Mouse (Mus musculus) stomach, embryonic 15.5 days (tissue): ENCODE results near the gene Ftsj3. TPM values are rescaled to one million over a fixed set of nuclear protein-coding genes. Genes with fewer than 3 reads are reported as not detected.

Source experiments
- ATAC-seq: fragments of 200-750 bp; cut with Nextera tagmentation; 2 replicates; pipeline ENCODE4 v1.8.0; 2017; ENCODE audit warnings: low read depth, moderate number of reproducible peaks, moderate TSS enrichment; ENCODE audit not compliant: insufficient read depth, low FRiP score
- H3K27ac ChIP-seq: fragments of 300-500 bp; sonication (generic); 2 replicates; pipeline ENCODE4 v1.5.1; 2015; ENCODE audit warnings: mild to moderate bottlenecking, inconsistent platforms
- H3K27me3 ChIP-seq: fragments of 300-500 bp; sonication (generic); replicated peaks from 2 replicates; pipeline ENCODE4 v1.6.1; 2015; ENCODE audit warnings: inconsistent platforms
- H3K36me3 ChIP-seq: fragments of 300-500 bp; sonication (generic); 2 replicates; pipeline ENCODE4 v1.6.1; 2015; ENCODE audit warnings: inconsistent platforms
- H3K4me1 ChIP-seq: fragments of 300-500 bp; sonication (generic); 2 replicates; pipeline ENCODE4 v1.6.1; 2015; ENCODE audit warnings: inconsistent platforms
- H3K4me2 ChIP-seq: fragments of 300-500 bp; sonication (generic); 2 replicates; pipeline ENCODE4 v1.6.1; 2015; ENCODE audit warnings: mild to moderate bottlenecking, inconsistent platforms
- H3K4me3 ChIP-seq: fragments of 300-500 bp; sonication (generic); replicated peaks from 2 replicates; pipeline ENCODE4 v1.5.1; 2015; ENCODE audit warnings: inconsistent platforms
- H3K9ac ChIP-seq: fragments of 300-500 bp; sonication (generic); 2 replicates; pipeline ENCODE4 v1.6.1; 2015; ENCODE audit warnings: inconsistent platforms
- H3K9me3 ChIP-seq: fragments of 300-500 bp; sonication (generic); 2 replicates; pipeline ENCODE4 v1.6.1; 2016; ENCODE audit warnings: inconsistent platforms
- WGBS: fragments of 180-500 bp; shearing (Covaris S2); methylation state at CpG from one replicate; pipeline ENCODE4 v1.1.7; 2015; 5-methylcytosine and 5-hydroxymethylcytosine counted together
- polyA plus RNA-seq: library from polyadenylated mRNA; unstranded; fragments of >200 nt; fragmentation: Nextera tagmentation; extraction: Ambion mirVana; gene quantifications from 2 replicates; pipeline ENCODE4 v1.2.1, GENCODE M21; 2015

Ftsj3 gene
- polyA plus RNA-seq, 1 experiment from 2014 or later: 49.7 TPM

DNA sequence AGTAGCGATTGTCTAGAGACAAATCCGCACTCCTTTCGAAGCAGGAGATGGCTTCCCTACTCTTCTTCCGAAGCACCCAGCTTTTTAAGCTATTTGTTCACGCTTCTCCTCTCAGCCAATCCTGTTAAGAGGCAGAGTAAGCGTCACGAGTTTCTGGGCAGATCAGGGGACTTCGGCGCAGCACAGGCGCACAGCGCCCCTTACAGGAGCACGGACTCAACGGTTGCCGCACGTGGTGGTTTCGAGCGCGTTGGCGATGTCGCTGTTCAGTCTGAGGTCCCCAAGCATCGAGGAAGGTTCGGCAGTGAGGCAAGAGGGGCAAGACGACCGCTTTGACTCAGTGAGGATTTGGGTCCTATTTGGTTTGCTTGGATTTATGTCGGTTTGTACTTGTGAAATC, 20.6 kb upstream of the Ftsj3 start, which contains the start of gene Tcam1:
TSS of gene Tcam1 (plus strand) at position 219 of the 400 bp plus-strand sequence.
- no peaks in the 10 kb centered on the region for H3K27me3 ChIP-seq
- H3K4me3 ChIP-seq: peak within 1 kb of the TSS; percentile 21; the same call in 1 of the 2 replicates
- no peaks in the 10 kb centered on the region for H3K9me3 ChIP-seq
- ATAC-seq: peak; percentile 36; the same call in 1 of the 2 replicates
- peak within 1 kb of the TSS; percentile 54 for H3K4me2 ChIP-seq
- H3K27ac ChIP-seq: peak within 1 kb of the TSS; percentile 94
- no peaks in the 10 kb centered on the region for H3K36me3 ChIP-seq
- WGBS: 4% methylated on average over 25 of the region's 25 CpGs
- 0 out of 2 replicates have a peak within 1 kb of the TSS, but pooled peaks have one; percentile 29 for H3K9ac ChIP-seq
- H3K4me1 ChIP-seq: peaks cover 24% of the 10 kb centered on the region

DNA sequence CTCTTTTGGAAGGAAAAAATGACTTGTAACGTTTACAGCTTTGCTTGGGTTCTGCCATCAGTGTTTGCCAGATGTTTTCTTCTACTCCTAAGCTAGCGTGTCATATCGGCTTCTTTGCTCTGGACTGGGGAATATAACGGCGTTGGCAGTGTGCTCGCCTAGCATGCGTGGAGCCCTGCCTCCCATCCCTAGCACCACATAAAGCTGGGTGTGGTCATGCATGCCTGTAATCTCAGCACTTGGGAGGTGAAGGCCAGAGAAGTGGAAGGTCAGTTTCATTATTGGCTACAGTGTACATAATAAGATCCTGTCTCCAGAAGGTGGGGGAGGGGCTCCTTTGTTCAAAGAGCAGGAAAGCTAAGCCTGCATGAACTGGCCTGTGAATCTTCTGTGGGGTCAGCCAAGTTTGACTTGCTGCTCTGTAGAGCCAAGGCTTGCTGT, 19.1 kb upstream of the Ftsj3 start:
- H3K9me3 ChIP-seq: no peaks in the 10 kb centered on the region
- H3K27ac ChIP-seq: peak overlapping the region; percentile 94
- H3K27me3 ChIP-seq: no peaks in the 10 kb centered on the region
- 41% methylated on average over 7 of the region's 7 CpGs for whole genome bisulfite sequencing
- no peak for ATAC-seq
- H3K4me3 ChIP-seq: no peak overlapping the region
- H3K4me2 ChIP-seq: 0 out of 2 replicates have a peak overlapping the region, but pooled peaks have one; percentile 12
- H3K36me3 ChIP-seq: 0 out of 2 replicates have a peak, but pooled peaks cover 4% of the 10 kb centered on the region
- peaks cover 37% of the 10 kb centered on the region for H3K4me1 ChIP-seq
- H3K9ac ChIP-seq: no peak overlapping the region

DNA sequence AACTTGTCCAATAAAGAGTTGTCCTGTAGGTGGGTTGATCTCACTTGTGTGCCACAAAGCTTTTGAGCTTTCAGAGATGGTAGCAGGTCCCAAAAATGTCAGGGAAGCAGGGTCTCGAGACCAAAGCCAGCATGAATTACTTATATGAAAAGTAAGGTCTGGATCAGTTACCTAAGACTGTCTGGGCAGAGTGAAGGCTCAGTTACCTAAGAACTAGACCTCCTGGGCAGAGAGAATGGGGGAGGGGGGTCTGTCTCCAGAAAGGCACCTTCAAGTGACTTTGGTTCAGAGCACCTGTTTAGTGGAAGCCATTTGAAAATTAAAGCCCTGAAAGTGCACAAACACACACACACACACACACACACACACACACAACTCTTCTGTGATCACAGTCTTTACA, 18.5 kb upstream of the Ftsj3 start:
- Histone ChIP-seq H3K27me3 (no peaks in the 10 kb centered on the region), H3K36me3 (0 out of 2 replicates have a peak, but pooled peaks cover 4% of the 10 kb centered on the region), H3K4me3 (no peak overlapping the region), H3K9me3 (no peaks in the 10 kb centered on the region), H3K4me1 (peaks cover 40% of the 10 kb centered on the region), H3K4me2 (no peak overlapping the region), H3K9ac (no peak overlapping the region), H3K27ac (peak overlapping the region; percentile 94)
- WGBS: 69% methylated on average over 1 of the region's 1 CpGs
- ATAC-seq: no peak

DNA sequence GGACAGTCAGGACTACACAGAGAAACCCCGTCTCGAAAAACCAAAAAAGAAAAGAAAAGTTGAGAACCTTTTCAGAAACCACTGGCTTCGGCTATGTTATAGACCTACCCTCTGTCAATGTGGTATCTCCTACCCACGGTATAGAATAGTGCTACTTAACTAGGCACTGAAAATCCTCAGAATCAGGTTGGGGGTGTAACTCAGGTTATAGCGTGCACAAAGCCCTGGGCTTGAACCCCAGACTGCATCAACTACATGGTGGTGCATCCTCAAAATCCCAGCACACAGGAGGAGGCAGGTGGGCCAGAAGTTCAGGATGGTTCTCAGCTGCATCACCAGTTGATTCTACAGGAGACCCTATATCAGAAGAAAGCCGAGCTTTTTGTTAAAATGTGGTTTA, 17.9 kb upstream of the Ftsj3 start:
- 96% methylated on average over 6 of the region's 6 CpGs for WGBS
- H3K4me1 ChIP-seq: peaks cover 46% of the 10 kb centered on the region
- H3K27ac ChIP-seq: peak overlapping the region; percentile 94
- peak overlapping the region; percentile 83 for H3K4me3 ChIP-seq
- peak overlapping the region; percentile 78 for H3K4me2 ChIP-seq
- H3K9me3 ChIP-seq: no peaks in the 10 kb centered on the region
- H3K9ac ChIP-seq: no peak overlapping the region
- ATAC-seq: no peak
- no peaks in the 10 kb centered on the region for H3K27me3 ChIP-seq
- H3K36me3 ChIP-seq: 0 out of 2 replicates have a peak, but pooled peaks cover 4% of the 10 kb centered on the region

DNA sequence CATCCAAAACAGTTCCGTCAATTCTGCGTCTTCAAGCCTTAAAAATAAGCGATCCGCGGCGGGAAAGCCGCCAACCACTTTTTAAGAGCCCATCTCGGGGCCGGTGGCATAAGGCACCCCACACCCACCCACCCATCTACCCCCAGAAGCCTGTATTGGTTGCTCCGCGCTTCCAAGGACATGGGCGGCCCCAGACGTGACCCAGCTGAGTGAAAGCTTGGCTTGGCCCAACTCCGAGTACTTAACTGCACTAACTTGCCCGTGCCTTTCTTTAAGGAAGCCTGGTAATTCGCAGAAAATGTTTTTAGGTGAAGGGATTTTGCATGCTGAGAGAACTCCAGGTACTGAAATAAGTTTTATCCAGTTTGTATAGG, 17.4 kb upstream of the Ftsj3 start:
- Histone ChIP-seq H3K4me1 (peaks cover 51% of the 10 kb centered on the region), H3K9me3 (no peaks in the 10 kb centered on the region), H3K4me2 (peak overlapping the region; percentile 78), H3K4me3 (peak overlapping the region; percentile 83), H3K27me3 (no peaks in the 10 kb centered on the region), H3K27ac (peak overlapping the region; percentile 94), H3K36me3 (0 out of 2 replicates have a peak, but pooled peaks cover 4% of the 10 kb centered on the region), H3K9ac (peak overlapping the region; percentile 34; the same call in 1 of the 2 replicates)
- 0 out of 2 replicates have a peak, but pooled peaks have one; percentile 1 for ATAC-seq
- 9% methylated on average over 16 of the region's 16 CpGs for WGBS

DNA sequence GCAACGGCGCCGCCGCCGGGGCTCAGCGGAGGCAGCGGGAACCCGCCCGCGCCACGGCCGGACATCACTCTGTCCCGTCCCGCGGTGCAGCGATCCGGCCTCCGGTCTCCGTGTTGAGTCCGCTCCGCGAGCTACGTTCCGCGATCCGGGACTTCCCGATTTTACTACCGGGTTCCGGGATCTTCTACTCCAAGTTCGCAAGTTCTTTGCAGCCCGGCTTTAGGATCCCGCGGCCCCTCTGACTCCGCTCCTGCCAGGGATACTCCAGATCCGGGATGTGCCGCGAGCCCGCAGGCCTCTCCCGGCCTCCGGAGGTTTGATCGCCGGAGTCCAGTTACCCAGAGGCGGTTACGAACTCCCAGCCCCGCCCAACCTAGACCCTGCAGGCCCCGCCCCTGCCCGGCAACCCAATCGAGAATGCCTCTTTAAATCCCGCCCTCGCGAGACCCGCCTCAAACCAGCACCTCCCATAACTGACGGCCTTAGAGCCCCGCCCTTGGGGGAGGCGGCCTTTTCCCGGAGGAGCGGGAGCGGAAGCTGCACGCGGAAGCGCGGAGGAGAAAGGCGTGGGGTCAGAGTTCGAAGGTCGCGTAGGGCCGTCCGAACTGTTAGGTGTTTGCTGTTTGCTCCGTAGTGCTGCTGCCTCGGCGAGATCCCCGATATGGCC, 16.9 kb upstream of the Ftsj3 start, which contains the start of gene Smarcd2:
TSS of gene Smarcd2 (minus strand) at position 329 of the 667 bp plus-strand sequence.
- no peaks in the 10 kb centered on the region for H3K9me3 ChIP-seq
- peak within 1 kb of the TSS; percentile 94 for H3K27ac ChIP-seq
- peaks cover 56% of the 10 kb centered on the region for H3K4me1 ChIP-seq
- ATAC-seq: peak; percentile 92
- peak within 1 kb of the TSS; percentile 86 for H3K4me2 ChIP-seq
- H3K27me3 ChIP-seq: no peaks in the 10 kb centered on the region
- under 1% methylated on average over 59 of the region's 72 CpGs for WGBS
- H3K4me3 ChIP-seq: peak within 1 kb of the TSS; percentile 83
- H3K36me3 ChIP-seq: 0 out of 2 replicates have a peak, but pooled peaks cover 4% of the 10 kb centered on the region
- H3K9ac ChIP-seq: peak within 1 kb of the TSS; percentile 100

DNA sequence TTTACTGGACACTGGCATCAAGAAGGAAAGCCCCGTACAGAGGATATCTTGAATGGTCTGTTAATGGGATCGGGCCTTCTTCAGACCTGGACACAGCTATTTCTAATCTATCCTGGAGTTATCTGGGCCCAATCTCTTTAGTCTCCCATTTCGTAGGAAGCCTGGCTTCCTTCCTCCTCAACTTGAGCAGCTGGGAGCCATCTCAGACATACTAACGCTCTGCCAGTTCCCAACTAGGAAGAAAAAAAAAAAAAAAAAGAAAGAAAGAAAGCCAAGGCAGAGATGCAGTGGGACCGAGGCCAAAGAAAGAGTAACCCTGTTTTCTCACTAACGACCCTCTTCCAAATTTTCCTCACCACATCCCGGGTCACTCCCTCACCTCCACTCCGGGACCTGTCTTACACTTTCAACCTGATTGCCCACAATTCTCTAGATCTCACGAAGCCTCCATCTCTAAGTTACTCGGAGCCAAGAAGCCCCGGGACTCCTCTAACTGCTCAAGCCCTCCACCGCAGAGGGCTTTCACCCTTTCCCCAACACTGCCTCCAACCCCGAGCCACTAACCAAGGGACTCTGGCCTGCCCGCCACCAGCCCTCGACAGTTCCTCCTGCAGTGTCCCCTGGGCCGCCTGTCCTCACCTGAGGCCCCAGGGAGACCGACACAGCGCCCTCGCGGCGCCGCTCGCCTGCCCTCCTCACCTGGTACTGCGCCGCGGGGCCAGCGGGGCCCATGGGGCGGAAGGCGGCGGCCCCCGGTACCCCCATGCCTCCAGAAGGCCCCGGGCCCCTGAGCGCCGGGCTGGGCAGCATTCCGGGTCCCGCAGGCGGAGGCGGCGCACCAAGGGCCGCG, 16.1 kb upstream of the Ftsj3 start:
- peak; percentile 9; the same call in 1 of the 2 replicates for ATAC-seq
- WGBS: under 1% methylated on average over 41 of the region's 41 CpGs

DNA sequence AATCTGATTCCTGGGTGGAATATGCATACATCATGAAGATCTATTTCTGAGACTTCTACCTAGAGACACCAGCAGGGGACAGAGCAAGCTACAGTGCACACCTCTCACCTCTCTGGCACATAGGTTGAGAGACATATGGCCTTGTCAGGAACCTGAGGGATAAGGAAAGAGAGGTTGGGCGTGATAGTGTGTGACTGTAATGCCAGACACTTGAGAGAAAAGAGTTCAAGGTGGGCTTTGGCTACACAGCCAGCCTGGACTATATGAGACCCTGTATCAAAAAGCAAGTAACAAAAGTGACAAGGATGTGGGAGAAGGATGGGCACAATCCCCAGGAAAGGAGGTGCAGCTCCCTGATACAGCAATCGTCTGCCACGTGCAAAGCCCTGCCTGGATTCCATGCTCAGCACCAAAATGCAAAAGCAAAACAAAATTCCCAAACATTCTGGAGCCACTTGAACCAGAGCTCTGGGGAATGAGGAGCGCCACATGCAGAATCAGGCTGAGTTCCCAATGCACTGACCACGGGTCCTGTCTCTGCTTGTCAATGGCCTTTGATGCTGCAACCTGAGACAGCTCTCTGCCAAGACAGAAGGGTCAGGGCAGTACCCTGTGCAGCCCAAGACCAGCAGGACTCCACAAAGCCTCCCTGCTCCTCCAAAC, 15.4 kb upstream of the Ftsj3 start:
- WGBS: 17% methylated on average over 5 of the region's 5 CpGs
- H3K27me3 ChIP-seq: no peaks in the 10 kb centered on the region
- peak overlapping the region; percentile 100; the same call in 1 of the 2 replicates for H3K9ac ChIP-seq
- ATAC-seq: no peak
- peak overlapping the region; percentile 94 for H3K27ac ChIP-seq
- peak overlapping the region; percentile 86 for H3K4me2 ChIP-seq
- peaks cover 65% of the 10 kb centered on the region for H3K4me1 ChIP-seq
- peak overlapping the region; percentile 83 for H3K4me3 ChIP-seq
- peaks cover 13% of the 10 kb centered on the region for H3K36me3 ChIP-seq
- H3K9me3 ChIP-seq: no peaks in the 10 kb centered on the region

More for the DNA sequence above, 16.1 kb upstream of the Ftsj3 start:
- peak overlapping the region; percentile 94 for H3K27ac ChIP-seq
- H3K36me3 ChIP-seq: peaks cover 6% of the 10 kb centered on the region
- no peaks in the 10 kb centered on the region for H3K27me3 ChIP-seq
- peak overlapping the region; percentile 83 for H3K4me3 ChIP-seq
- H3K4me2 ChIP-seq: peak overlapping the region; percentile 86
- H3K4me1 ChIP-seq: peaks cover 64% of the 10 kb centered on the region
- H3K9me3 ChIP-seq: no peaks in the 10 kb centered on the region
- peak overlapping the region; percentile 100 for H3K9ac ChIP-seq

DNA sequence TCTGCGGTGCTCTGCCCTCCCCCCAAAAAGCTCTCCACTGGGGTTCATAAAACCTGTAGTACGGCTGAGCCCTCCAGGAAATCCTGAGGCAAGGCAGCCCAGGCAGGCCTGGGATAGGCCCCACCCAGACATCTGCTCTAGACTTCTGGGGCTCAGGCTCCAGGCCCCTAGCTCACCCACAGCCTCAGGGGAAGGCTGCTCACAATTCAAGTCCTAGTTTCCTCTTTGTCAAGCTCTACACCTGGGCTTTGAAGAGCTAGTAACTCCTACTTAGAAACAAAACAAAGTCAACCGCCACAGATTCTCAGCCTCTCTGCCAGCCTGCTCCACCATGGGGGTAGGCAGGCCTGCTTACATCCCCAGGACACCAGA, 13.2 kb upstream of the Ftsj3 start:
- ATAC-seq: no peak
- H3K4me3 ChIP-seq: peak overlapping the region; percentile 14; the same call in 1 of the 2 replicates

DNA sequence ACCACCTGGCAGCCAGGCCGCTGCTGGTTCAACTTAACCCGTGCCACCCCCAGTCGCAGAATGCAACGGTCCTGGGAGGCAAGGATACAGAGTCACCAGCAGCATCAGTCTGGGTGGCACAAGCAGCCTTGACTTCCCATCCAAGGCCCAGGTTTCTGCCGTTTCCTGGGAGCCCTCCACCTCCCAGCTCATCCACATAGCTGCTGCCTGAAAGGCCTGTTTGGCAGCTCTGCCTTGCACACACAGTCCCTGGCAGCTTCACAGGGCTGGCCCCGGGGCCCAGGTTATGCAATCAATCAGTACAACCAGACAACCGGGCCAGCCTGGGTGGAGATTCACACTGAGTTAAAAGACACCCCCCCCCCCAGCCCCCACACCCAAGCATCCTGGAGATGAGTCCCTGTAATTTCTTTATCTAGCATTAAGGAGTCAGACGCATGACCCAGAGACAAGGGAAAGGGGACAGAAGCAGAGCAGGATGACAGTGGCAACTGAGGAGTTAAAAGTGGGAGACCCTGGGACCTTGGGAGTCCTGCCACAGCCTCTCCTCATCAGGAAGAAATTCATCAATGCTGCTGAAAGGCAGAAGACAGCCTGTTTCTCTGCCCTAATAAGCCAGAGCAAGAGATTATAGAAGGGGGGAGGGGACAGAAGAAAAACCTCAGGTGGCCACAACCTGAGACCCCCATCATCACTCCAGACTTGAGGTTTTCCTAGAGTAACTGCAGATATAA, 12.6 kb upstream of the Ftsj3 start:
- Histone ChIP-seq H3K4me2 (peak overlapping the region; percentile 47), H3K9me3 (no peaks in the 10 kb centered on the region), H3K9ac (no peak overlapping the region), H3K4me3 (peak overlapping the region; percentile 14; the same call in 1 of the 2 replicates), H3K36me3 (peaks cover 40% of the 10 kb centered on the region), H3K27me3 (no peaks in the 10 kb centered on the region), H3K27ac (peak overlapping the region; percentile 93), H3K4me1 (peaks cover 44% of the 10 kb centered on the region)
- 15% methylated on average over 8 of the region's 8 CpGs for WGBS
- no peak for ATAC-seq

More for the DNA sequence above, 13.2 kb upstream of the Ftsj3 start:
- no peaks in the 10 kb centered on the region for H3K9me3 ChIP-seq
- peak overlapping the region; percentile 47 for H3K4me2 ChIP-seq
- peak overlapping the region; percentile 93 for H3K27ac ChIP-seq
- WGBS: 14% methylated on average over 3 of the region's 3 CpGs
- no peak overlapping the region for H3K9ac ChIP-seq
- no peaks in the 10 kb centered on the region for H3K27me3 ChIP-seq
- peaks cover 35% of the 10 kb centered on the region for H3K36me3 ChIP-seq
- H3K4me1 ChIP-seq: peaks cover 49% of the 10 kb centered on the region
